Mouse (Mus musculus) heart, postnatal 14 days (tissue): ENCODE data around the gene Ahnak. TPM values are rescaled to one million over a fixed set of nuclear protein-coding genes. Genes with fewer than 3 reads are reported as not detected.
"Not testable (repeated sequence)": the region's sequence is repeated elsewhere in the genome, so short reads cannot be mapped to it uniquely, and the experiment has no call there.

Experiments used
- DNase-seq, 2 experiments: peaks; one replicate each; pipeline ENCODE4 v3.0.0; 2021 to 2022
- intact Hi-C: fragments of 180-260 bp; cut with DNase I; formaldehyde crosslinking; loops from one replicate; pipeline ENCODE4 v1.15.1; 2025
- total RNA-seq, 2 experiments: library from RNA; stranded (reverse); gene quantifications; 2 replicates each; pipeline ENCODE4 v1.2.3; 2021

The Ahnak gene
- total RNA-seq, 2 experiments from 2014 or later: 288 to 310 TPM

GRCm38 (mm10) chr19:8966590-8967372 is 22.3 kb upstream of the Ahnak start, which contains the start of gene Eef1g:
TSS of gene Eef1g (plus strand) at chr19:8967041.
- intact Hi-C loops: loop anchor here (5.0 kb wide), 1 partner anchor 124 kb away; no protein-coding TSS in a partner anchor
- DNase-seq: peak; percentile 96 to 98

DNA sequence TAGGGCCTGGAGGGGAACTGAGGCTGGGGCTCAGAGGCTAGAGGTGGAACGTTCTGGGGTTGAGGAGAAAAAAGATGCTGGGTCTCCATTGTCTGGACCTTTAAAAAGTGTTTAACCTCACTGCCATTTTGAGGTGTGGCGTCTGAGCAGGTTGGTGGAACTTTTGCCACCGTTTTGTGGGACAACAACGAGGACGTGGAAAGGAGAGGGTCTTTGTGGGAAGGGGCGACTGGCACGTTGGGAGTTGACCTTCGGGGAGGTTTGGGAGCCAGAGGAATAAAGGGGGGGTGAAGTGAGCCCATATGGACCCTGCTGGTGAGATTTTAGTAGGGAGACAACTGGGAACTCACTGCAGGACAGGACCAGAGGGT is 21.7 kb upstream of the Ahnak start:
- intact Hi-C loops: loop anchor here (5.0 kb wide), 1 partner anchor 125 kb away; no protein-coding TSS in a partner anchor
- no peak for DNase-seq

- intact Hi-C loops: loop anchor here (5.0 kb wide), 1 partner anchor 126 kb away; no protein-coding TSS in a partner anchor
- DNase-seq: no peak
These were observed 21.2 kb upstream of the Ahnak start for GRCm38 (mm10) chr19:8967893-8968292.

GRCm38 (mm10) chr19:8972491-8972890 is 16.6 kb upstream of the Ahnak start:
- intact Hi-C loops: not testable (repeated sequence)

GRCm38 (mm10) chr19:8974638-8975037 is 14.4 kb upstream of the Ahnak start:
- DNase-seq: no peak
- intact Hi-C loops: loop anchor here (5.0 kb wide), 1 partner anchor 117 kb away; no protein-coding TSS in a partner anchor

More at GRCm38 (mm10) chr19:8972491-8972890, 16.6 kb upstream of the Ahnak start:
- not testable (repeated sequence) for DNase-seq

DNA sequence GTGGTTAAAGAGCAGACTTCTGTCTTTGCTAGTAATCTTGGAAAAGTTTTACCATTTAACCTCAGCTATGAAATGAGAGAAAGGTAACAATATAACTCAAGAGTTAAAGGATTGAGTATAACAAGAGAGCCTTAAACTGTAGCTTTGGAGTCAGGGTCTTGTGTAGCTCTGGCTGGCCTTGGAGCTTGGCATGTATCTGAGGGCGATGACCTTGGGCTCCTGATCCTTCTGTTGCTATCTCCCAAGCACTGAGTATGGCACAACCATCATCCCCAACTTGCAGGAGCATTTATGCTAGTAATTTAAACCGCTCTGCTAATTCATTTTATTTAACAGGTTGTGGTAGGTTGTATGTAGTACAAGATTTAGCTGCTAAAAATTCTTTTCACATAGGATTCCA is 13.6 kb upstream of the Ahnak start:
- DNase-seq: no peak
- intact Hi-C loops: loop anchor here (5.0 kb wide), 1 partner anchor 118 kb away; no protein-coding TSS in a partner anchor

GRCm38 (mm10) chr19:8976535-8976934 is 12.5 kb upstream of the Ahnak start:
- intact Hi-C loops: loop anchor here (1.0 to 5.0 kb wide), 3 partner anchors 107 to 134 kb away; no protein-coding TSS in a partner anchor
- peak; percentile 65 to 71 for DNase-seq

GRCm38 (mm10) chr19:8980771-8981170 is 8.3 kb upstream of the Ahnak start:
- intact Hi-C loops: no loop called here
- DNase-seq: no peak

GRCm38 (mm10) chr19:8981450-8982168 is 7.5 kb upstream of the Ahnak start:
- intact Hi-C loops: no loop called here
- DNase-seq: peak in 1 of 2 experiments; percentile 43

DNA sequence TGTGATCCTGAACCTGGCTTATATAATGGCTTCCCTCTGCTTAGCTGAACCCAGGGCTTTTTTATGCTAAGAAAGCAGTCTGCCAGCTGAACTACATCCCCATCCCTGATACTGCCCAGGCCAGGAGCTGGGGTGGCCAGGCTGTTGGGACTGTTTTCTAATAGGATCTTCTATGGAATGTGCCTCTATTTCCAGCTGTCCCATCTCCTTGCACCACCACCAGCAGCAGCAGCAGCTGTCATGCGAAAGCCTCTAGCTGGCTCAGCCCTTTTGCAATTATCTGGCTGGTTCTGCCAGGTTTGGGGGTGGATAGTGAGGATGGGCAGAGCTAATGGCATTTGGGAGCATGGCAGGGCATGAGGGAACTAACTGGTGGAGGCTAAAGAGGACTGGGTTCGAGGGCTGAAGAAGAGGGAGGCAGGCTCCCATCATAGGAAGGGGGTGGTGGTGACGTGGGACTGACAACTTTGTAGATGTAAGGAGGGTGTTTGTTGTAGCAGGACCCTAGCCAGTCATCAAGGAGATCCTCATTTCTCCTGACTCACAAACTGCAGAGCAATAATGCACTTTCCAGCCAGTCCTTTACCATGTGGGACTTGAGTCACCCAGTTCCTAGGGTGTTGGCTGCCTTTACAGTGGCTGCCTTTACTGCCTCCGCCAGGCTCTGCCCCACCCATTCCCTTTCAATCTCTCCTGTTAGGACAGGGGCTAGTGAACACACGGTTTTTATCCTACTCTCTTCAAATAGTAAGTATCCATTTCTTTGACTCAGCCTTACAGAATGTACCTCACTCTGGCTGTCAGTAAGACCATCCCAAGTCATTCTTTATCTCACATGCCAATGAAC is 6.6 kb upstream of the Ahnak start:
- intact Hi-C loops: no loop called here
- no peak for DNase-seq

DNA sequence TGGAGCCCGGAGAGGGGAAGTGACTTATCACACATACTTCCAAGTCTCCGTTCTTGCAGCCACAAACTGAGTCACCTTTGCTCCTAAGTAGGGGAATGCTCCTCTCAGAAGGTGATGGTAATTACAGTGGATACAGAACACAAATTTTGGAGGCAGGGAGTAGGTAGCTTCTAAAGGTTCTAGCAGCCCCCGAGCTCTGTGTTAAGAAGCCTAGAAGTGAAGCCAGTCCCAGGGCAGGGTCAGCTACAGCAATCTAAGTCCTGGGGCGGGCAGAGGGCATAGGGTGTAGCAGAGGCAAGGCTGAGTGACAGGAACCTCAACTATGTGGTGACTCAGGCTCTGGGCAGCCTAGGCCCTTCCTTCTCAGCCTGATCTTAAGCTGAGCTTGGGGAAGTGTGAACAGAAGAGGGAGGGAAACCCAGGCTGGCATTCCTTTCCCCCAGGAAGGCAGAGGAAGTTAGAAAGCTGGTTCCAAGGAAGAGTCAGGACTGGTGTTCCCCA is 5.9 kb upstream of the Ahnak start:
- peak; percentile 28 to 38 for DNase-seq

GRCm38 (mm10) chr19:8984255-8984868 is 4.7 kb upstream of the Ahnak start:
- intact Hi-C loops: no loop called here
- peak; percentile 75 to 79 for DNase-seq

More for the DNA sequence above, 5.9 kb upstream of the Ahnak start:
- intact Hi-C loops: no loop called here

DNA sequence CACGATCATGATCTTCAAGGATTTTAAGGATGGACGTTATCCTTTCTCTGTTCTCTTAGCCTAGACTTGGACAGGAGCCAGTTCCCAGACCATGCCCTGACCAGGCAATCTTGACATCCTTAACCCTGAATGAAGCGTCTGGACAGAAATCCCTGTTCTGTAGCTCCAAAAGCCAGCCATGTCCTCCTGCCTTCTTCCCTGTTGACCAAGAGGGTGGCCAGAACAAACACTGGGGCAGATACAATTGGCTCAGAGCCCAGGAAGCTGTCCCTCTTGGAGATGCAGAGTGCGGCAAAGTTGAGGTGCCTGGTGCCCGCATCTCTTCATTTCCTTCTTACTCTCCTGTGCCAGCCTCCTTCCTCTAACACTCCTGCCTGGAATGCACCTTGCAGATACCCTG is 3.2 kb upstream of the Ahnak start:
- intact Hi-C loops: no loop called here
- DNase-seq: no peak

GRCm38 (mm10) chr19:8987816-8988215 is 1.3 kb upstream of the Ahnak start:
- peak; percentile 39 to 69 for DNase-seq

DNA sequence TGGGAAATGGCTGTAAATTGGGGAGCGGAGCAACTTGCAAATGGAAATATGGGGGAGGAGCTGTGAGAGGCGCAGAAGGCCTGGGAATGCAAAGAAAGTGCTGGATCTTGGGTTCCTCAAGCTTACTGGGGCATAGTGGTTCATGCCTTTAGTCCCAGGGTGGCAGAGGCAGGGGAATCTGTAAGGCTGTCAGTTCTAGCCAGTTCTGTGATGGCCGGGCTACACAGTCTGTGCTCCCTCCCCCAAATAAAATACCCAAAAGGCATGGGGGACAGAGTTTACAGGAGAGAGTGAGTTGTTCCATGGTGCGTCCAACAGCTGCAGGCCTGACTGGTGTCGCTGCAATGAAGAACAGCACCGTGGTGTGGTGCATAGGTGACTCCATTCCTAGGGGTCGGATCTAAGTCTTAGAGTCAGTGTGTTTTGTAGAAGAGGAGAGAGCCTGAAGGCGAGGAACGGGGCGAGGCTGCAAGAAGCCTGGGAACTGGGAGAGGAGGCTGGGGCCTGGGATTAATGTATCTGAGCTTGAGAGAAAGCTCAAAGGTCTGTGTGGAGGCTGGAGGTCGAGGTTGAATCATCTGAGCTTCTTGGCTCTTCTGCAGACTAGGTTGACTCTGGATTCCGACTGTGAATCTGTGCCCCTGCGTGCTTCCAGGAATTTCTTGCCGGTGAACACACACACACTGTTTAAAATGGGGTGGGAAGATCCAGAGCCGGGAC is 578 bp upstream of the Ahnak start:
- peak in 1 of 2 experiments; percentile 31 for DNase-seq
- intact Hi-C loops: no loop called here

More at GRCm38 (mm10) chr19:8987816-8988215, 1.3 kb upstream of the Ahnak start:
- intact Hi-C loops: no loop called here

GRCm38 (mm10) chr19:8989567-8990431 is 715 bp downstream of the Ahnak start:
- intact Hi-C loops: no loop called here

DNA sequence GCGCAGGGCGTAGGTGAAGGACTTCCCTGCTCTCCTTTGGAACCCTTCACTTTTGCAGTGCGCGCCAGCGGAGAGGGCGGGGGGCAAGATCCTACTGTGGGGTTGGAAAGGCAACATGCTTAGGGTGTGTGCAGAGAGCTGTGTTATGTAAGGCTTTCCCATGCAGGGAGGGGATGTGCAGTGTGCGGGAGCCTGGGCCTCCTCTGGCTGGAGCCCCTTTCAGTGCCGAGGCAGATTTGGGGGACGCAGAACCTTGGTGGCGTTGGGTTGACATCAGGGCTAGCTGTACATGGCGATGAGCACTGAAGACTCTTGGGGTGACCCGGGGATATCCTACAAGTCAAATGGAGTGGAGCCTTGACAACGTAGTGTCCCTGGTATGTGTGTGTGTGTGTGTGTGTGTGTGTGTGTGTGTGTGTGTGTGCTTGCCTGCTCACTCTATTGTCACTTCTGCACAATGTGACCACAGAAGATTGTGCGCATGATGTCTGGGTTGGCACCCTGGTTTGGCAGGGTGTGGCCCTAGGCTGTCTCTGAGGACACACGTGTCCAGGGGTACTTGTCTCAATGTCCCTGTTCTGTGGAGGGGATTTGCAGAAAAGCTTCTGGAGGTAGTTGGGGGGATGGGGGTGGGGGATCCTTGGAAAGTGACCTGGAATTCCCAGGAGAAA is 1.5 kb downstream of the Ahnak start:
- intact Hi-C loops: no loop called here
- peak in 1 of 2 experiments; percentile 44 for DNase-seq

More at GRCm38 (mm10) chr19:8989567-8990431, 715 bp downstream of the Ahnak start:
- DNase-seq: peak; percentile 95 to 96
